Mouse (Mus musculus) left cerebral cortex, adult 11 months (tissue): ENCODE results near the gene AU021092.
"Not testable (repeated sequence)": the region's sequence is repeated elsewhere in the genome, so short reads cannot be mapped to it uniquely, and the experiment has no call there.

Experiments
- DNase-seq: peaks from one replicate; pipeline ENCODE4 v3.0.0; 2022; ENCODE audit warnings: low spot score

The AU021092 gene

DNA sequence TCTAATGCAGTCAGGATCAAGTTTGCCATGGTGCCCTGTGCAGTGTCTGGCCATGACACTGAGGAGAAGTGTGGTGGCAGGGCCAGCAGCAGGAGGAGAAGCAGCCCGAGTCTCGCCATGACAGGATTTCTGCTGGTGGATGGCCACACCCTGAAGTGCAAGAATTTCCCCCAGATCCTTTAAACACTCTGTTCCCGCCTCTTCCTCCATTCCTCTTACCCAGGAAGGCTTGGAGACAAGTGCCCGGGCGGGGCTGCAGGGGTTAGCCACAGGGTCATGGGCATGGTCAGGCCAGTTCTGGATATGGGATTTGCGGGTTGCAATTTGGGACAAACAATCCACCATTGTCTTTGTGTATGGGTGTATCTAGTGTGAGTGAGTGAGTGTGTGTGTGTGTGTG, at the start of gene AU021092:
Gene AU021092 (minus strand): TSS at position 160 of the 400 bp plus-strand sequence.
- DNase-seq = no peak

- no peak for DNase-seq
These were observed 49.4 kb upstream of the AU021092 start for GRCm38 (mm10) chr16:5271411-5272035.

DNA sequence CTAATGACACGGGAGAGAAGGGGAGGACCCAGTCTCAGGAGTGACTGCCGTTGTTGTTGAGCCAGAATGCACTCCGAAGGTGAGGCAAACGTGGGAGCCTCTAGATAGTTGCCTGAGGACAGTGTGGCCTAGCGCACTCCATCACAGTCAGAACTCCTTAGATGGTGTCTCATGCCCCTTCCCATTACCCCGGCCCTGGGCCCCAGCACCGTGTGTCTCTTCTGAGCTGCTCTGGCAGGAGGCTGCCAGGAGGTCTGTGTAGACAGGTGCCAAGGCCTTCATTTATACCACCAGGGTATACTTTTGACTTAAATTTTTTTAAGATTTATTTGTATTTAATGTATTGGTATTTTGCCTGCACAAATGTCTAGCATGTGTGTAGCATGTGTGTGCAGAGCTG, 41.8 kb upstream of the AU021092 start:
- no peak for DNase-seq

- no peak for DNase-seq
These were observed 41.1 kb upstream of the AU021092 start for GRCm38 (mm10) chr16:5263156-5263555.

- DNase-seq = peak; percentile 97
These were observed 33.8 kb upstream of the AU021092 start, which contains the start of gene Eef2kmt for GRCm38 (mm10) chr16:5255779-5256496. TSS of gene Eef2kmt (minus strand) at chr16:5255983.

DNA sequence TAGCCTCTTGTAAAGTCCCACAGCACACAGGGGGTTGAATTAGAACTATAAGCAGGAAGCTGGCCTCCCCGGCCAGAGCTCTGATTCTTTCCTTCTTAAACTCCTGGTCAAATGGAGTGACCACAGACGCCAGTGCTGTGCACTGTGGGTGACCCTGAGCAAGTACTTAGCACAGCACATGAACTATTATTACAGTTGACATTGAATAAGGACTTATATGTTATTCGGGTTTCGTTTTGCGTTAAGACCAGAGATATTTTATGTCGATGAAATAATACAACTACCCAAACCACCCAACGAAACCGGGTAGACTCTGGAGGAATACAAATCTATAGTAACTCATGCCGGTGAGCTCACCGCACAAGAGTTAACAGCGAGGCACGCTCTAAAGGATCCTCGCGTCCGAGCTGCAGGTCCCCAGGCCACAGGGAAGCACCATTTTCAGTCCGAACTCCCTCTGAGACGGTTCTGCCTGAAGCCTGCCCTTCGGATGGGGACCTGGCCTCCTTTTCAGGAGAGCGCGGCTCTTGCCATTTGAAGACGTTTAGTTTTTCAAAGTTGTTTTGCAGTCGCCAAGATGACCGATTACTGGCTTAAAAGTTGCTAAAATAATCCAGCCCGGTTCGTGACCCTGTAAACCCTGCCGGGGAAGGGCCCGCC, 33.1 kb upstream of the AU021092 start:
- no peak for DNase-seq

DNA sequence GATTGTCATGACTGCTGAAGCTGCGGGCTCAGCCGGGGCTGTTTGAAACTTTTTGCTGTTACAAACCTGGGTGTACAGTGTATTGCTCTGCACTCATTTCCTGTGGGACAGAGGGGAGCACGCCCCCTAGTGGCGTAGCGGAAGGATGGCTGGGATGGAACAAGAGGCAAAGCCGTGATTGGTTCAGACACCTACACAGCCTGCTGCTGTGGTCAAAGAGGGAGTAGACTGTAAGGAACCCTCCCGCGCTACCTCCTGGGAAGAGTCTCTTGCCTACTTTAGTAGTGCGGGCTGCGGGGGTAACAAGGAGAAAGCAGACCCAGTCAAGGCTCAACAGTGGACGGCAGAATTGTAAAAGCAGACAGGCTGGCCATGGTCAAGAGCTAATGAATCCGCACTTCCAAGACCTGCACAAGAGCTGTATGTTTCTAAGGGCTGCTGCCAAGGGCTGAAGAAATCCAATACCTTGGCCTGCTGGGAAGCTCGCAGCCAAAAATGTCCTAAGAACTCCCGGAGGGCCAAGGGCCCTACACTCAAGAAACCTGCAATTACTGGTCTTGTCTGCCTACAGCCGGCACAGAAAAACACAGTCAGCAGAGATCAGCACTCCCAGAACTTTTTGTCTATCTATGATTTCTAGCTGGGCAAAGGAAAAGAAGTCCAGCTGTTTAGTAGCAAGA, 32.4 kb upstream of the AU021092 start:
- DNase-seq = peak; percentile 50

DNA sequence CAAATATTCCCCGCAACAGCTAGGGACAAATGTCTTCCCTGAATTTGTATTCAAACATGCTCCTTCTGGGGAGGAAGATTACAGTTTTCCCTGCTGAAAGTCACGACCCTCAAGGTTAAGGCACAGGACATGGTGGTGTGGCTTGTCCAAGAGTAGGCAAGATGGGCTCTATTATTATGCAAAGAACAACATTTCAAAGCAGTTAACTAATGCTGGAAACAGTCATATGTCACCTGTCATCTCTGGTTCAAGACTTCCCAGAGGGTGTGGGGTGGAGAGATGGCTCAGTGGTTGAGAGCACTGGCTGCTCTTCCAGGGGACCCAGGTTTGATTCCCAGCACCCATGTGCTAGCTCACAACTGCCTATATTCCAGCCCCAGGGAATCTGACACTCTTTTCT, 30.2 kb upstream of the AU021092 start:
- no peak for DNase-seq

GRCm38 (mm10) chr16:5250891-5251290, 28.8 kb upstream of the AU021092 start:
- no peak for DNase-seq

DNA sequence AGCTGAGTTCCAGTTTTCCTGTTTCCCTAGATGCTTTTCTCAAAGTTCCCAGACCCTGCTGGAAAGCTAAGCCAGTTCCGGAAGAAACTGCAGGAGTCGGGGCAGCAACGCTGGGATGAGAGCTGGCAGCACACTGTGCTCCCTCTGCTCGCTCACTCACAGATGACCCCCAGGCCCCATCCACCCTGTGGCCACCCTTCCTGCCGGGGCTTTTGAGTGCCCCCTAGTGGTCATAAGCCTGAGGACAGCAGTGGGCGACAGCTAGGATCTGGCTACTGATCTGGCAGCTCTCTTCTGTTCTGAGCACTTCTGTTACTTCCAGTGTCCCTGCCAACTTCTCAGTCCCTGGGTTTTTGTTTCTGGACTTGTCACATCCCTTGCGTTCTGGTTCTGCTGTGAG, 22.3 kb upstream of the AU021092 start:
- DNase-seq = no peak

DNA sequence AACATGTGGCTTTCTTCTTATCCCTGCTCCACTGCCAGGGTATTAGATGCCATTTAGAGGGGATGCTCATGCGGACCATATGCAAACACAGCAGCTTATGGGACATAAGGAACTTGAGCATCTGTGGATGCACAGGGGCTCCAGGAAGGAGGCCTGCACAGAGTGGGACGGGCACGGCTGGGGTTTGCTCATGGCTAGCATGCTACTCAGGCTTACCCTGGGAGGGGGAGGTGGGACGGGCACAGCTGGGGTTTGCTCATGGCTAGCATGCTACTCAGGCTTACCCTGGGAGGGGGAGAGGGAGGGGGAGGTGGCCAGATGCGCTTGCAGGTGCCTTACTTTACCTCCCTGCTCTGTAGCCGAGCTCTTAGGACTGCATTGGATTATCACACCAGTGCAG, 20.8 kb upstream of the AU021092 start:
- no peak for DNase-seq

DNA sequence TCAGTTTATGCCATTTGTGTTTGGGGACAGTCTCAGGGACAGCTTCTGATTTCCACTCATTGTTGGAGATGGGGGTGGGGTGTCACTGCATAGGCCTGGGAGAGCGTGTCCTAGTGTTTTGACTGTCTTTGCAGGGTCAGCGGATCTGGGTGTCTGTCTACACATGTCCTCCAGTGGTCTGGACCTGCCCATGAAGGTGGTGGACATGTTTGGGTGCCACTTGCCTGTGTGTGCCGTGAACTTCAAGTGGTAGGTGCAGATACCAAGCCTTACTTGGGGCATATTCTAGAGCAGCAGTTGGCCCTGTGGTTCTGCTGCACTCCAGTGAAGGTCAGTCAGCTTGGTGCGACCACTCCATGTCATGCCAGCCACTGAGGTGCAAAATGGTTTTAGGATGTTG, 20.3 kb upstream of the AU021092 start:
- DNase-seq = no peak

GRCm38 (mm10) chr16:5233418-5234313, 11.6 kb upstream of the AU021092 start, which contains the start of gene Alg1:
TSS of gene Alg1 (plus strand) at chr16:5233621.
- peak; percentile 90 for DNase-seq

DNA sequence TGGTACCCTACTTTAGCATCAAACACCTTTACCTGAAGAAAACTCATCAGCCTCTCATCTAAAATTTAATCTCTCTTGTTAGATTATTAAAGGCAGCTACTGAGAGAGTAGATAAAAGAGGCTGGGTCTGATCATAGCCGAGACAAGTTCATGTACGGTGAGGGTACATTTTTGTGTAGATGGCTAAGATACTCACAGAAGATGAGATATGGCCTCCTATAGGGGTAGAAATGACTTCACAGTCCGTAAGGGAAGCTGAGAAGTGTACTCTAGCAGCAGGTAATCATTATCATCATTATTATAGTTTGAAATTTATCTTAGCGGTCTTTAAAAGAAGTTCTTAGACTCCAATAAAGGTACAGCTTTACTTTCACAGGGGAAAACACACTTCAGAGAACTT, 10.9 kb upstream of the AU021092 start:
- no peak for DNase-seq

DNA sequence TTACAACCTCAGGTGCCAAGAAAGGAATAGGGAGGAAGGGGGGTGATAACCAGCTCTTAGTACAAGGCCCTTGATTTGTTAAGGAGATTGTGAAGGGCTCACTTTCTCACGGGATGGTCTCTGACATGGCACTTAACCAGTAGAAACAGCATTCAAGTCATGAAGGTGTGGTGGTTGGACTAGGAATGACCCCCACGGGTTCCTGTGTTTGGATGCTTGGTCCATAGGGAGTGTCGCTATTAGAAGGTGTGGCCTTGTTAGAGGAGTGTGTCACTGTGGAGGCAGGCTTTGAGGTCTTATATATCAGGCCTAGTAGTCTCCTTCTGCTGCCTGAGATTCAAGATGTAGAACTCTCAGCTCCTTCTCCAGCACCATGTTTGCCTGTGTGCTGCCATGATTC, 6.0 kb upstream of the AU021092 start:
- DNase-seq = not testable (repeated sequence)

DNA sequence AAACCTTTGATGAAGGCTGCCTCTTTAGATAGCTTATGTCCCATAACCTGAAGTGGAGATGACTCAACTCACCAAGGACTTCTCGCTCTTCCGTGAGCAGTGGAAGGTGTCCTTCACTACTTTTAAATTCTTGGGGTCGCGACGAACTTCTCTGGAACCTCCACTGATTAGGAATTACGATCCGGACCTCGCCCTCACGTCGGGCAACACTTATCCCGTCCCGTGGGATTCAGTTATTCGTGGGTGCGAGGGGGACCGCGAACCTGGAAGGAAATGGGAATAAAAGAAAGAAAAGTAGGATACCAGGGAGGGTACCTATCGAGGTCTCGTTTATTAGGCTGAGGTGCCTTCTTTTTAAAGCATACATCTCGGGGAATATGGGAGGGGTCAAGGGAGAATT, 5.4 kb upstream of the AU021092 start:
- DNase-seq = not testable (repeated sequence)

GRCm38 (mm10) chr16:5226534-5226933, 4.4 kb upstream of the AU021092 start:
- not testable (repeated sequence) for DNase-seq

- no peak for DNase-seq
These were observed 696 bp downstream of the AU021092 start for GRCm38 (mm10) chr16:5221403-5221802.

DNA sequence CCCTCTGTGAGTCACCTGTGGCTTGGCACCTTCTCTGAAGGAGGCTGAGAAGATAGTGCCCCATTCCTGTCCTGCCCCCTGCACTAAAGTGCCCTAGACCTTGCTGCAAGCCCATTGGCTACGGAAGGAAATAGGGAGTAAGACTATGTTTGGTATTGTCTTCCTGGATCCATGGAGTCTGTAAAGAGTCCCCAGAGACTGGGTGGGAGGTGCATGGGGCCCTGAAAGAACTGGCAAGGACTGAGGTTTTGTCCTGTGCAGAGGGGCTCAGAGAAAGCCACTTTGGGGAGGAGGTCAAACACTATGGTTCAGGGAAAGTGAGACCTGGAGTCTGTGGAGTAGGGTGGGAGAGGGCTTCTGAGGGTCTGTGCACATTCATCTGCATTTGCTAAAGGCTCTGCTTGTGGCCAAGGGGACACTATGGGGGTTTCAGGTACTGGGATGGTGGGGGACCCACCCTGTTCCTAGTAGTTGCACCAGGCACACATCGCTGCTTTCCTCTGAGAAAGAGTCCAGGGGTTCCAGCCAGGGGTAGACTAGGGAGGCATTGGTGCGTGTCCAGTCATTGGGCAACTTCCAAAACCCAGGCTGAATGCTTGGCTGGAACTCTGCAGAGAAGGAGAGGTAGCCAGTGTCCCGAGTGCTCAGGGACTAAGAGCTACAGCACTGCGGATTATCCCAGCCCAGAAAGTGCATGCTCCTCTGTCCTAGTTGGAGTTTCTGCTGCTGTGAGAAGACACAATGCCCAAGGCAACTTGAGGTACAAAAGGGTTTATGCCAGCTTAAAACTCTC, 4.6 kb downstream of the AU021092 start:
- DNase-seq = no peak

- DNase-seq = no peak
These were observed 5.4 kb downstream of the AU021092 start for GRCm38 (mm10) chr16:5216686-5217085.

- no peak for DNase-seq
These were observed 8.0 kb downstream of the AU021092 start for GRCm38 (mm10) chr16:5214126-5214525.
